Mouse (Mus musculus) MEL (cell line): ENCODE measurements around the gene Ctns. TPM values are rescaled to one million over a fixed set of nuclear protein-coding genes. Genes with fewer than 3 reads are reported as not detected.

Experiments
- DNase-seq: peaks from one replicate; pipeline ENCODE4 v3.0.0; 2011; ENCODE audit warnings: low read depth, low spot score
- H3K27ac ChIP-seq: 2 replicates; pipeline ENCODE4 v1.5.1; 2012; ENCODE audit warnings: low read depth, mild to moderate bottlenecking, control low read depth, low read length, moderate library complexity; ENCODE audit not compliant: control insufficient read depth
- H3K27me3 ChIP-seq, 2 experiments: fragments of 150-350 bp in 1 of 2; sonication (generic) in 1 of 2; 2 replicates each; pipeline ENCODE4 v1.6.1; 2012; ENCODE audit warnings: low read length in 2 of 2, mild to moderate bottlenecking in 2 of 2, improper control_type of control experiment in 1 of 2, moderate library complexity in 1 of 2; ENCODE audit not compliant: insufficient read depth in 2 of 2, control insufficient read depth in 1 of 2
- H3K36me3 ChIP-seq, 2 experiments: 2 replicates each; pipeline ENCODE4 v1.6.1; 2012 to 2014; ENCODE audit warnings: low read length in 2 of 2, improper control_type of control experiment in 1 of 2, inconsistent platforms in 1 of 2, mild to moderate bottlenecking in 1 of 2; ENCODE audit not compliant: insufficient read depth in 2 of 2, control insufficient read depth in 1 of 2
- H3K4me1 ChIP-seq, 2 experiments: fragments of 150-350 bp in 1 of 2; sonication (generic) in 1 of 2; 2 replicates each; pipeline ENCODE4 v1.6.1; 2012; ENCODE audit warnings: low read length in 2 of 2, improper control_type of control experiment in 1 of 2, mild to moderate bottlenecking in 1 of 2; ENCODE audit not compliant: insufficient read depth in 2 of 2, control insufficient read depth in 1 of 2
- H3K4me3 ChIP-seq, 2 experiments: fragments of 150-350 bp in 1 of 2; sonication (generic) in 1 of 2; 2 replicates each; pipeline ENCODE4 v1.5.1; 2012; ENCODE audit warnings: low read depth in 2 of 2, low read length in 2 of 2, mild to moderate bottlenecking in 2 of 2, moderate library complexity in 2 of 2, control low read depth in 1 of 2, improper control_type of control experiment in 1 of 2; ENCODE audit not compliant: control insufficient read depth in 1 of 2, insufficient read depth in 1 of 2
- H3K79me2 ChIP-seq: 2 replicates; pipeline ENCODE4 v1.6.1; 2012; ENCODE audit warnings: mild to moderate bottlenecking, low read length, moderate library complexity; ENCODE audit not compliant: control insufficient read depth, poor library complexity, insufficient read depth
- H3K9ac ChIP-seq: 2 replicates; pipeline ENCODE4 v1.6.1; 2012; ENCODE audit warnings: low read depth, mild to moderate bottlenecking, control low read depth, low read length, moderate library complexity; ENCODE audit not compliant: control insufficient read depth, poor library complexity, severe bottlenecking
- H3K9me3 ChIP-seq: fragments of 150-350 bp; sonication (generic); replicated peaks from 2 replicates; pipeline ENCODE4 v1.6.1; 2012; ENCODE audit warnings: mild to moderate bottlenecking, low read length, improper control_type of control experiment, moderate library complexity; ENCODE audit not compliant: insufficient read depth
- CHD1 ChIP-seq: IDR thresholded peaks from 2 replicates; pipeline ENCODE4 v1.6.1; 2012; ENCODE audit warnings: low read depth, mild to moderate bottlenecking, inconsistent platforms, low read length, improper control_type of control experiment
- CTCF ChIP-seq, 3 experiments: IDR thresholded peaks in 2 of 3; conservative IDR thresholded peaks in 1 of 3; 2 replicates each; pipeline ENCODE4 v1.5.1; 2011 to 2012; ENCODE audit warnings: low read length in 3 of 3, low read depth in 2 of 3, mild to moderate bottlenecking in 2 of 3, improper control_type of control experiment in 1 of 3, inconsistent platforms in 1 of 3, mixed read lengths in 1 of 3, moderate library complexity in 1 of 3; ENCODE audit not compliant: control insufficient read depth in 1 of 3, insufficient read depth in 1 of 3, poor library complexity in 1 of 3, severe bottlenecking in 1 of 3
- E2F4 ChIP-seq: IDR thresholded peaks from 2 replicates; pipeline ENCODE4 v1.6.1; 2011; ENCODE audit warnings: low read depth, low read length, improper control_type of control experiment, borderline replicate concordance
- ELF1 ChIP-seq: IDR thresholded peaks from 2 replicates; pipeline ENCODE4 v1.6.1; 2014; ENCODE audit warnings: low read depth, mild to moderate bottlenecking, inconsistent platforms, low read length, improper control_type of control experiment, moderate library complexity
- GABPA ChIP-seq: IDR thresholded peaks from 2 replicates; pipeline ENCODE4 v1.6.1; 2012; ENCODE audit warnings: low read depth, mild to moderate bottlenecking, inconsistent platforms, low read length, improper control_type of control experiment, moderate library complexity
- GATA1 ChIP-seq: IDR thresholded peaks from 2 replicates; pipeline ENCODE4 v1.6.1; 2011; ENCODE audit warnings: low read depth, low read length, improper control_type of control experiment
- JUND ChIP-seq: IDR thresholded peaks from 2 replicates; pipeline ENCODE4 v1.6.1; 2011; ENCODE audit warnings: low read depth, mild to moderate bottlenecking, improper control_type of control experiment, low read length
- KAT2A ChIP-seq: conservative IDR thresholded peaks from 2 replicates; pipeline ENCODE4 v1.6.1; 2012; ENCODE audit warnings: low read depth, low read length, improper control_type of control experiment, inconsistent platforms
- MAFK ChIP-seq: IDR thresholded peaks from 2 replicates; pipeline ENCODE4 v1.6.1; 2011; ENCODE audit warnings: low read depth, mild to moderate bottlenecking, low read length, improper control_type of control experiment, borderline replicate concordance
- MAX ChIP-seq: IDR thresholded peaks from 2 replicates; pipeline ENCODE4 v1.6.1; 2011; ENCODE audit warnings: low read length, improper control_type of control experiment
- MAZ ChIP-seq: IDR thresholded peaks from 2 replicates; pipeline ENCODE4 v1.6.1; 2012; ENCODE audit warnings: low read depth, mild to moderate bottlenecking, inconsistent platforms, low read length, improper control_type of control experiment
- MYB ChIP-seq: IDR thresholded peaks from 2 replicates; pipeline ENCODE4 v1.6.1; 2011; ENCODE audit warnings: mild to moderate bottlenecking, low read depth, low read length, improper control_type of control experiment
- MYC ChIP-seq: IDR thresholded peaks from 2 replicates; pipeline ENCODE4 v1.6.1; 2011; ENCODE audit warnings: low read depth, mild to moderate bottlenecking, low read length, improper control_type of control experiment, moderate library complexity
- NELFE ChIP-seq: IDR thresholded peaks from 2 replicates; pipeline ENCODE4 v1.6.1; 2011; ENCODE audit warnings: low read depth, low read length, improper control_type of control experiment
- NRF1 ChIP-seq: IDR thresholded peaks from 2 replicates; pipeline ENCODE4 v1.6.1; 2014; ENCODE audit warnings: low read depth, mild to moderate bottlenecking, inconsistent platforms, low read length, improper control_type of control experiment, moderate library complexity; ENCODE audit not compliant: poor library complexity, insufficient read depth, severe bottlenecking
- POLR2AphosphoS2 ChIP-seq: IDR thresholded peaks from 2 replicates; pipeline ENCODE4 v1.6.1; 2011; ENCODE audit warnings: low read length, improper control_type of control experiment
- POLR2AphosphoS5 ChIP-seq: IDR thresholded peaks from 2 replicates; pipeline ENCODE4 v1.6.1; 2012; ENCODE audit warnings: low read depth, borderline replicate concordance, mild to moderate bottlenecking, inconsistent platforms, low read length, moderate library complexity, mixed read lengths
- RCOR1 ChIP-seq: IDR thresholded peaks from 2 replicates; pipeline ENCODE4 v1.6.1; 2012; ENCODE audit warnings: low read depth, mild to moderate bottlenecking, inconsistent platforms, low read length, improper control_type of control experiment
- SIN3A ChIP-seq: IDR thresholded peaks from 2 replicates; pipeline ENCODE4 v1.6.1; 2012; ENCODE audit warnings: low read length, improper control_type of control experiment, inconsistent platforms
- SMC3 ChIP-seq: IDR thresholded peaks from 2 replicates; pipeline ENCODE4 v1.6.1; 2011; ENCODE audit warnings: low read depth, low read length, improper control_type of control experiment
- TCF12 ChIP-seq: IDR thresholded peaks from 2 replicates; pipeline ENCODE4 v1.6.1; 2014; ENCODE audit warnings: low read depth, mild to moderate bottlenecking, inconsistent platforms, low read length, improper control_type of control experiment, moderate library complexity
- USF1 ChIP-seq: IDR thresholded peaks from 2 replicates; pipeline ENCODE4 v1.6.1; 2014; ENCODE audit warnings: low read depth, mild to moderate bottlenecking, inconsistent platforms, low read length, improper control_type of control experiment, moderate library complexity
- ZC3H11A ChIP-seq: IDR thresholded peaks from 2 replicates; pipeline ENCODE4 v1.6.1; 2012; ENCODE audit warnings: low read depth, mild to moderate bottlenecking, inconsistent platforms, low read length, improper control_type of control experiment
- ZMIZ1 ChIP-seq: IDR thresholded peaks from 2 replicates; pipeline ENCODE4 v1.6.1; 2012; ENCODE audit warnings: low read depth, mild to moderate bottlenecking, inconsistent platforms, low read length, improper control_type of control experiment, moderate library complexity
- ZNF384 ChIP-seq: IDR thresholded peaks from 2 replicates; pipeline ENCODE4 v1.6.1; 2012; ENCODE audit warnings: low read depth, mild to moderate bottlenecking, inconsistent platforms, low read length, improper control_type of control experiment
- polyA plus RNA-seq, 2 experiments: library from polyadenylated mRNA; stranded (reverse) in 1 of 2; unstranded in 1 of 2; fragments of >175 nt in 1 of 2; fragments of >200 nt in 1 of 2; gene quantifications; 2 replicates each; pipeline versions ENCODE4 v1.2.1 to v1.2.4; 2012; ENCODE audit warnings: low replicate concordance in 2 of 2, low read depth in 1 of 2; ENCODE audit not compliant: insufficient read length in 2 of 2, insufficient read depth in 1 of 2, missing spikeins in 1 of 2
- total RNA-seq: library from RNA; depleted of rRNA; stranded (reverse); fragments of 300-350 nt; gene quantifications from 2 replicates; pipeline ENCODE4 v1.2.3, GENCODE M21; 2012

The Ctns gene
- total and polyA plus RNA-seq, 3 experiments: 5.4 to 9.4 TPM; not detected in 1

- TF ChIP-seq KAT2A (no peak), POLR2AphosphoS2 (no peak), MYB (no peak), ELF1 (no peak), GABPA (no peak), SIN3A (no peak), ZMIZ1 (no peak), NRF1 (no peak), MAZ (no peak), MAX (no peak), RCOR1 (no peak), MYC (no peak)
- DNase-seq: no peak
- Histone ChIP-seq H3K36me3 (no peaks in the 10 kb centered on the region), H3K27me3 (no peaks in the 10 kb centered on the region), H3K4me1 (no peaks in the 10 kb centered on the region), H3K9me3 (no peaks in the 10 kb centered on the region), H3K9ac (no peak overlapping the region), H3K4me3 (no peak overlapping the region), H3K27ac (no peak overlapping the region), H3K79me2 (no peaks in the 10 kb centered on the region)
Observed at GRCm38 (mm10) chr11:73235990-73236701, 37.3 kb upstream of the Ctns start.

- no peak for DNase-seq
Observed at GRCm38 (mm10) chr11:73233992-73234391, 35.1 kb upstream of the Ctns start, which contains the start of gene Trpv1. Gene Trpv1, plus strand, starts transcription at chr11:73234292.

More at GRCm38 (mm10) chr11:73233992-73234391, 35.1 kb upstream of the Ctns start, which contains the start of gene Trpv1:
- Histone ChIP-seq H3K9ac (no peak within 1 kb of the TSS), H3K79me2 (no peaks in the 10 kb centered on the region), H3K4me1 (no peaks in the 10 kb centered on the region), H3K9me3 (no peaks in the 10 kb centered on the region)
- TF ChIP-seq MAFK (no peak), RCOR1 (no peak), ZC3H11A (no peak), USF1 (no peak), SMC3 (no peak), CHD1 (no peak), CTCF (IDR thresholded peaks at IDR 0.05 in 2 of 3, conservative IDR thresholded peaks at IDR 0.05 in 1 of 3; ENCODE audit: control insufficient read depth in 1 of 3, insufficient read depth in 1 of 3, low read depth in 2 of 3, low read length in 3 of 3, poor library complexity in 1 of 3, severe bottlenecking in 1 of 3) (no peak), NELFE (no peak), POLR2AphosphoS5 (no peak), JUND (no peak), KAT2A (no peak), TCF12 (no peak), SIN3A (no peak), ZMIZ1 (no peak), GATA1 (no peak), ZNF384 (no peak), E2F4 (no peak)
- TF ChIP-seq, all 39 proteins: peak for 0
- Histone ChIP-seq H3K27ac (no peak within 1 kb of the TSS), H3K36me3 (no peaks in the 10 kb centered on the region), H3K27me3 (no peaks in the 10 kb centered on the region), H3K4me3 (no peak within 1 kb of the TSS)
